Mouse (Mus musculus) cerebellum, adult 2 months (tissue): ENCODE data around the gene Galnt3. TPM values are rescaled to one million over a fixed set of nuclear protein-coding genes. Genes with fewer than 3 reads are reported as not detected.

Source experiments
- DNase-seq, 2 experiments: peaks; one replicate each; pipeline ENCODE4 v3.0.0; 2021
- H3K27ac ChIP-seq: fragments of 200-500 bp; 2 replicates; pipeline ENCODE4 v1.5.1; 2012; ENCODE audit warnings: low read length, control low read depth, inconsistent platforms; ENCODE audit not compliant: insufficient read depth
- H3K27me3 ChIP-seq: fragments of 200-500 bp; 2 replicates; pipeline ENCODE4 v1.6.1; 2012; ENCODE audit warnings: inconsistent platforms, mild to moderate bottlenecking, low read length, moderate library complexity; ENCODE audit not compliant: control insufficient read depth, insufficient read depth
- H3K4me1 ChIP-seq: fragments of 200-500 bp; 2 replicates; pipeline ENCODE4 v1.6.1; 2011; ENCODE audit warnings: low read length; ENCODE audit not compliant: control insufficient read depth, insufficient read depth
- H3K4me3 ChIP-seq: fragments of 200-500 bp; replicated peaks from 2 replicates; pipeline ENCODE3; 2011; ENCODE audit warnings: mild to moderate bottlenecking, low read depth, low read length, control low read depth; ENCODE audit not compliant: insufficient read depth
- CTCF ChIP-seq: fragments of 200-500 bp; IDR thresholded peaks from 2 replicates; pipeline ENCODE4 v1.5.1; 2011; ENCODE audit warnings: low read depth, mild to moderate bottlenecking, control low read depth, low read length, moderate library complexity, borderline replicate concordance; ENCODE audit not compliant: insufficient read depth
- POLR2A ChIP-seq: fragments of 200-500 bp; IDR thresholded peaks from 2 replicates; pipeline ENCODE4 v1.6.1; 2011; ENCODE audit warnings: low read length, control low read depth, borderline replicate concordance; ENCODE audit not compliant: insufficient read depth
- WGBS: fragments of 180-500 bp; shearing (Covaris S2); methylation state at CpG from one replicate; pipeline ENCODE4 v1.1.7; 2018; 5-methylcytosine and 5-hydroxymethylcytosine counted together
- polyA plus RNA-seq: library from polyadenylated mRNA; depleted of rRNA; stranded (reverse); fragments of >200 nt; gene quantifications from 2 replicates; pipeline ENCODE4 v1.2.3, GENCODE M21; 2012

The Galnt3 gene
- polyA plus RNA-seq, 1 experiment = 0.41 TPM

- Histone ChIP-seq H3K27ac (no peak overlapping the region), H3K4me3 (no peak overlapping the region), H3K27me3 (no peaks in the 10 kb centered on the region), H3K4me1 (no peaks in the 10 kb centered on the region)
- DNase-seq = no peak
- TF ChIP-seq POLR2A = no peak
- TF ChIP-seq CTCF = no peak
- WGBS = 84% methylated on average over 10 of the region's 10 CpGs
Measured at GRCm38 (mm10) chr2:66148654-66149230, 23.9 kb upstream of the Galnt3 start.

- Histone ChIP-seq H3K27me3 (no peaks in the 10 kb centered on the region), H3K4me1 (no peaks in the 10 kb centered on the region), H3K4me3 (no peak overlapping the region), H3K27ac (no peak overlapping the region)
- TF ChIP-seq POLR2A (no peak), CTCF (no peak)
- peak in 1 of 2 experiments; percentile 9 for DNase-seq
- 43% methylated on average over 4 of the region's 4 CpGs for whole genome bisulfite sequencing
Measured at GRCm38 (mm10) chr2:66146473-66146872, 21.7 kb upstream of the Galnt3 start.

- Histone ChIP-seq H3K27ac (no peak overlapping the region), H3K4me1 (no peaks in the 10 kb centered on the region), H3K4me3 (no peak overlapping the region), H3K27me3 (no peaks in the 10 kb centered on the region)
- no peak for DNase-seq
- 76% methylated on average over 5 of the region's 5 CpGs for WGBS
- no peak for TF ChIP-seq CTCF
- no peak for TF ChIP-seq POLR2A
Measured at GRCm38 (mm10) chr2:66144770-66145169, 20.0 kb upstream of the Galnt3 start.

GRCm38 (mm10) chr2:66143284-66143683 is 18.5 kb upstream of the Galnt3 start:
- no peak for DNase-seq
- no peak for TF ChIP-seq POLR2A
- no peak for TF ChIP-seq CTCF
- H3K27ac ChIP-seq = no peak overlapping the region
- H3K4me3 ChIP-seq = no peak overlapping the region
- H3K27me3 ChIP-seq = no peaks in the 10 kb centered on the region
- H3K4me1 ChIP-seq = no peaks in the 10 kb centered on the region
- 95% methylated on average over 4 of the region's 4 CpGs for WGBS

GRCm38 (mm10) chr2:66142711-66143110 is 17.9 kb upstream of the Galnt3 start:
- no peak for DNase-seq
- no peak for TF ChIP-seq CTCF
- TF ChIP-seq POLR2A = no peak
- Histone ChIP-seq H3K4me3 (no peak overlapping the region), H3K4me1 (no peaks in the 10 kb centered on the region), H3K27me3 (no peaks in the 10 kb centered on the region), H3K27ac (no peak overlapping the region)
- 92% methylated on average over 2 of the region's 2 CpGs for WGBS

- no peak for TF ChIP-seq POLR2A
- no peaks in the 10 kb centered on the region for H3K4me1 ChIP-seq
- H3K4me3 ChIP-seq = no peak overlapping the region
- 98% methylated on average over 2 of the region's 2 CpGs for WGBS
- H3K27me3 ChIP-seq = no peaks in the 10 kb centered on the region
- H3K27ac ChIP-seq = no peak overlapping the region
- no peak for DNase-seq
Measured at GRCm38 (mm10) chr2:66142268-66142667, 17.5 kb upstream of the Galnt3 start.

GRCm38 (mm10) chr2:66140246-66140645 is 15.5 kb upstream of the Galnt3 start:
- no peaks in the 10 kb centered on the region for H3K4me1 ChIP-seq
- H3K4me3 ChIP-seq = no peak overlapping the region
- TF ChIP-seq POLR2A = no peak
- TF ChIP-seq CTCF = no peak
- WGBS = 52% methylated on average over 4 of the region's 4 CpGs
- no peaks in the 10 kb centered on the region for H3K27me3 ChIP-seq
- no peak overlapping the region for H3K27ac ChIP-seq
- DNase-seq = no peak

- TF ChIP-seq CTCF = no peak
- TF ChIP-seq POLR2A = no peak
- DNase-seq = no peak
- H3K4me3 ChIP-seq = no peak overlapping the region
- no peak overlapping the region for H3K27ac ChIP-seq
- WGBS = 57% methylated on average over 8 of the region's 8 CpGs
- no peaks in the 10 kb centered on the region for H3K4me1 ChIP-seq
- H3K27me3 ChIP-seq = no peaks in the 10 kb centered on the region
Measured at GRCm38 (mm10) chr2:66131862-66132544, 7.2 kb upstream of the Galnt3 start.
